Mouse (Mus musculus) kidney, postnatal 36 days (tissue): Measurements from ENCODE around the gene Tfip11.

ENCODE experiments used
- DNase-seq, 2 experiments: peaks; one replicate each; pipeline ENCODE4 v3.0.0; 2021 to 2022; ENCODE audit warnings: mixed read lengths in 2 of 2

The Tfip11 gene

DNA sequence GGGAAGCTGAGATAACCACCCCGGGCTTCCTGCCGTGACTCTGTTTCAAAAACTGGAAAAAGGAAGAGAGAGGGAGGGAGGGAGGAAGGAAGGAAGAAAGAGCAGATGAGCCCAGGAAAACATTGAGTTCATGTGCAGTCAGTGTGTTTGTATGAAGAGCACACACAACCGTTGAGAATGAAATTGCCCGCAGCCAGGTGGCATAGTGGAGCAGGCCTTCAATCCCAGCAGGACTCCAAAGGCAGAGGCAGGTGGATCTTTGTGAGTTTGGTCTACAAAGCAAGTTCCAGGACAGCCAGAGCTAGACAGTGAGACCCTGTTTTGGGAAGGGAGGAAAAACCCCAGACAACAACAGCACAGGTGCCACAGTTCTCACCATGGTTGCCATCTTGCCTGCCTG, 41.2 kb downstream of the Tfip11 start:
- no peak for DNase-seq

DNA sequence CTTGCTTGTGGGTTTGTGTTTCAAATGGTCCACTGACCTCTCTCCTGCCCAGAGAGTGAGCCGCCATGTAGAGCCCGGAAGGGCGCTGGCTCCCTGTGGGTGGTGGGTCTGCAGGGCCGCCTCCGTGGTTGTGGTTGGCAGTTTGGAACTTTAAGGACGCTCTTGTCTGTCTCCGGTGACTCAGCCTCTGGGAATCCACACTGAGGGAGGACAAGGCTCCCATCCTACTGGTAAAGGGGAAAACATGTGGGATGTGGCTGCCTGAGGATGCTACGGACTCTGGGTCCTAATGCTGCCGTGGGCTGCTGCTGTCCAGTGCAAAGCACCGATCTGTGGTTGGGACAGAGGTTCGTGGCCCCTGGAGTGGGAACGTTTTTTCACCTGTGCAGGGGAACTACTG, 41.8 kb downstream of the Tfip11 start:
- no peak for DNase-seq

DNA sequence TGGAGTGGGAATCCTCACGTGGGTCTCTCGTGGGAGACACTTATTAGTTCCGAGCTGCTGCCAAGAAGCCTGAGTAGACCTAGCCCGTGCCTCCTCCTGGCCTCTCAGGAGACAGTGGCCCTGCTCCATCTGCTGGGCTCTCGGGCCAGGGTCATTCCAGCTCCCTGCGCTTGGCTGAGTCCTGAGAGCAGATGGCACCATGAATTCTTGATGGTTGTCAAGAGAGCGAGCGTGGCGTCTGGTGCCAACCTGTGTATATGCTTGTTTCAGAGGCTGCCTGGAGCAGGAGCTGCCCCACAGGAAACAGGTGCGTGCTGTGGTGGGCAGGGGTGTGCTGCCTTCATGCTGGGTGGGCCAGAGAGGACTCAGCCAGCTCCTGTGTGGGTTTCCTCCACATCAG, 42.5 kb downstream of the Tfip11 start:
- DNase-seq, result no peak

DNA sequence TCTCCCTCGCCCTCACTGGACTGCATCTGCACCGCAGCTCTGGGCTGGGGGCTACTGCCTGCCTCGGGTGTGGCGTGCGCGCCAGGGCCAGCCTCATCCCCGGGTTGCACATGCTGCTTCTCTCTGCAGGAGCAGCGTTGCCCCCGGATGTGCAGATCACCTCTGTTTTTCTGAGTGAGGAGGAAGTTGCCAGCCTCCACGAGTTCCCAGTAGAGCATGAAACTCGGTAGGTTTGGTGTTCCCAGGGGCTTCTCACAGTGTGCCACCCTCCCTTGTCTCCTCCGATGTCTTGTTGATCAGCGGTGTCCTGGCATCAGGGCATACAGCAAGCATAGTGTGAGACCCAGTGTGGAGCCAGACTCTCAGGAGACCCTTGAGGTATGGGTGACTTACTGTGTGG, 43.2 kb downstream of the Tfip11 start:
- DNase-seq, result no peak

DNA sequence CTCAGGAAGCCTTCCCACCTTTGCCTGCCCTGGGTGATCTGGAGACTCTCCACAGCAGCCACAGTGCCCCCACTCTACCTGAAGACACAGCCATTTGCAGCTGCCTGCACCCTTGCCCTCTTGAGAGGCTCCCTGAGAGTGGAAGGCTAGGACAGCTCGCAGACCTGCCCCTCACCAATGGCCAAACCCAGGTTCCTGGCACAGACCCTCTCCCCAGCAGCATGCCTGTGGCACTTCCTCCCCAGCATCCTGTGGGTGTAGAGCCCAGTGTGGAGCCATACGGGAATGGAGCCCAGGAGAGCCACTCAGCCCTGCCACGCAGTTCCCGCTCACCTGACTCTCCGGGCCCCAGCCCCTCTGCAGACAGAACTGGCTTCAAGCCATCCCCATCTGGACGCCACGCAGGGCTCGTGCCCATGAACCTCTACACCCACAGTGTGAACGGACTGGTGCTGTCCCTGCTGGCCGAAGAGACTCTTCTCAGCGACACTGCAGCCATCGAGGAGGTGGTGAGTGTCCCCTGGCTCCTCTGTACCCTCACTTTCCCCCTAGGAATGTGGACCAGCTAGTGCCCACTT, 44.2 kb downstream of the Tfip11 start:
- no peak for DNase-seq

DNA sequence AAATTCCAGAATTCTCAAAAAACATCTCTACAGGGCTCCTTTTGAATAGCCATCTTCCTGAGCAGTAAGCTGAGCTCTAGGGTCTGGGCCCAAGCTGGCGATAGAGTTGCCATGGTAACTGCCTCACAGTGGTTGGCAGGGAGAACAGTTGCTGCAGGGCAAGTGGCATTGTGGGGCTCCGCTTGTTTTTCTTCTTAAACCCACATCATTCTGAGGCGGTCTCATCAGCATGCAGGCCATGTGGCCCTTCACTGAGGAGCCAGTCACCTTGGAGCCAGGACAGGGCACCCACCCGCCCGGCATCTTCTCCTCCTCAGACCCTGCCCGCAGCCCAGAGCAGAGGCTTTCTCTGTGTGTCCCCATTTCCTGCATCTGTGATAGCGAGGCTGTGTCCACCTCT, 45.8 kb downstream of the Tfip11 start:
- no peak for DNase-seq

DNA sequence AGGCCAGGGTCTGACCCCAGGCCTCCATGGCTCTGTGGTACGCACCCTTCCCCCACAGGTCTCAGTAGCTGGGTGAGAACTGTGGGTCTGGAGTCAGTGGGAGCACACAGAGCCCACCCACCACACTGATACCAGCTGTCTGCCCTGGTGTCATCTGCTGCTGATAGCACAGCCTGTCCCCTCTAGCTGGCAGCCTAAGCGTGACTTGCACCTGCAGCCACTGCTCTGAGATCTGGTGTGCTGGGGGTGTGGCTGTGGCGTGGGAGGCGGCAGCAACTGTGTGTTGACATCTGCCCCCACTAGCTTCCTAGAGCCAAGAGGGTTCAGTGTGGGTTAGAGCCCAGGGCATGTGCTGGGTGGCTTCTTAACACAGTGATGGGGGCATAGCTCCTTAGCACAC, 50.0 kb downstream of the Tfip11 start:
- no peak for DNase-seq

DNA sequence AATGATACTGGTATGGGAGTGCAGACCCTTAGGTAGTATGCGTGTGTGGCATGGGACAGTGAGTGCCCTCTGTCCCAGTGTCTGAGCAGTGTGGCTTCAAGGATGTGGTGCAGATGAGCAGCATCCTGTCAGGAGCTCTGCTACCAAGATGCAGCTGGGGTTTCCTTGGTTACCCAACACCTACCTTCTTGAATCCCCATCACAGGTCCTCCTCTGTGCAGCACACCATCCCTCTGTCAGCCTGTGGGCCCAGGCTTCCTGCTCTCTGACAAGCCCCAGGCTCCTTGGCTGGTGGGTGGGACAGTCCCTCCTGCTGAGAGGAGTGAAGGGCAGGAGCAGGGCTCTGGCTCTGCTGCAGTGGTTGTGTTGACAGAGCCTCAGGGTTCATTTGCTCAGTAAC, 51.2 kb downstream of the Tfip11 start:
- no peak for DNase-seq

DNA sequence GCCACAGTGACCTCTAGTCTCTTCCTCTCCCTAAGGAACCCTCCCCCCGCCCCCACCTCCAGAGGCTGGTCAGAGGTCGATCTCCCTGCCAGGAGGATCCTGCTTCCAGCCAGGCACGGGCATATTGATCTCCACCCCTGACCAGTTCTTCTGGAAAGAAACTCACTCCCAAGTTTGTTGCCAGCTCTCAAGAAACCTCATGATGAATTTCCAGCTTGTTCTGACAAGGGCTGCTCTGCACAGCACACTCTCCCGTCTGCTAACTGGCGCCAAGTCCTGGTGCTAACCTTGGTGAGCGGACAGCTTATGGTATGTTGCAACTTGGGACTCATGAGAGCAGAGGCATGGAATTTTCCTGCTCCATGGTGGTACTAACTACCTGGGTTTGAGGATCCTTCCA, 52.6 kb downstream of the Tfip11 start:
- DNase-seq, result peak in 1 of 2 experiments; percentile 15

DNA sequence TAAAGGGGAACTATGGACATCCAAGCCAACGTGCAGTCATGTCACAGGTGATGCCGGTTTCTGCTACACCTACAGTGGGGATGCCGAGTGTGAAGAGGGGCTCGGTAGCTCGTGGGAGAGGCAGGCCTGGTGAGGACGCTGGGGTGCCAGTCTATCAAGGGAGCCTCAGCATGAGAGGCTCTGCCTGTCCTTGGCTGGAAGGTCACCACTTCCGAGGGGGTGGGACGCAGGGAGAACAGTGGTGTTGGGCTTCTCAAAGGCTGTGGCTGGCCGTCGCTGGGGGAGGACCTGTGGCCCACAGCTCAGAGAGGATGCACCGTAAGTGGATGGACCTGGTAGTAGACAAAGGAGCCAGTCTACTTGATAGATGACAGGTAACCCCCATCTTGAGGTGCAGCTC, 55.0 kb downstream of the Tfip11 start:
- no peak for DNase-seq

DNA sequence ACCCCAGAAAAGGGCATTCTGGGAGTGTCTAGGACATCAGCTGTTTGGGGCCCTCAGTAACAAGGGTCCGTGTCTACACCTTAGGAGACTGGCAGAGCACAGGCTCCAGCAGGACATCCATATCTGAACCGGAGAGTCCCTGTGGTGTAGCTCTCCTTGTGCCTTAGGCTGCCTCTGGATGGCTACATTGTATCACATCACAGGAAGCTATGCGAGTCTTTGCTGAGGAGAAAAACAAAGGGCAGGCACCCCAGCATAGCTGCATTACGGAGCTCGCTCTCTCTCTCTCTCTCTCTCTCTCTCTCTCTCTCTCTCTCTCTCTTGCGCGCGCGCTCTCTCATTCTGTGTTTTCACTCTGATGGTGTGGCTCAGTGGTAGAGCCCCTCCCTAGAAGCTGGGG, 55.9 kb downstream of the Tfip11 start:
- no peak for DNase-seq

DNA sequence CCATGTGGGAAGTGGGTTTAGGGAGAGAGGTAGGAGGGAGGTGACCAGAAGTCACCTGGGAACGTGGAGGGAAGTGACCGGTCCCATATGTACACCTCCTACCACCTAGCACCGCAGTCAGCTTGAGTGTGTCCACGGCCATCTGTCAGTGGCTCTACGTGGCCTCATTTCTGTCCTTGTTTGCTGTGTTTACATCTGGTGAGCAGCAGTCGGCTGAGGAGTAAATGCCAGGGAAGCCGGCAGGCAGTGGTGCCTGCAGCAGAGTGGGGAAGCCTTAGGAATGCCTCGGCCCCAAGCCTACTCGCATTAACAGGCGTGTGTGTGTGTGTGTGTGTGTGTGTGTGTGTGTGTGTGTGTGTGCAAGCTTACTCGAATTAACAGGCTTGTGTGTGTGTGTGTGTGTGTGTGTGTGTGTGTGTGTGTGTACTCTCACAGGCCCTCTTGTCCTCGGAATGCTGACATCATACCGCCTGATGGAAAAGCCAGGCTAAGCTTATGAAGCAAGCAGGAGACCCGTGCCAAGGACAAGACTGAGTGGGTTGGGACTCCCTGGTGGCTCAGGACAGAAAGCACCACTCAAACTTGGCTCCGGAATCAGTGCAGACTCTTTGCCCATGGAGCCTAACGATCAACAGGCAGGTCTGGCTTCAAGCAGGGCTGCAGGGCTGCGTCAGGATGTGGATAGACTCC, 56.6 kb downstream of the Tfip11 start:
- DNase-seq, result no peak

DNA sequence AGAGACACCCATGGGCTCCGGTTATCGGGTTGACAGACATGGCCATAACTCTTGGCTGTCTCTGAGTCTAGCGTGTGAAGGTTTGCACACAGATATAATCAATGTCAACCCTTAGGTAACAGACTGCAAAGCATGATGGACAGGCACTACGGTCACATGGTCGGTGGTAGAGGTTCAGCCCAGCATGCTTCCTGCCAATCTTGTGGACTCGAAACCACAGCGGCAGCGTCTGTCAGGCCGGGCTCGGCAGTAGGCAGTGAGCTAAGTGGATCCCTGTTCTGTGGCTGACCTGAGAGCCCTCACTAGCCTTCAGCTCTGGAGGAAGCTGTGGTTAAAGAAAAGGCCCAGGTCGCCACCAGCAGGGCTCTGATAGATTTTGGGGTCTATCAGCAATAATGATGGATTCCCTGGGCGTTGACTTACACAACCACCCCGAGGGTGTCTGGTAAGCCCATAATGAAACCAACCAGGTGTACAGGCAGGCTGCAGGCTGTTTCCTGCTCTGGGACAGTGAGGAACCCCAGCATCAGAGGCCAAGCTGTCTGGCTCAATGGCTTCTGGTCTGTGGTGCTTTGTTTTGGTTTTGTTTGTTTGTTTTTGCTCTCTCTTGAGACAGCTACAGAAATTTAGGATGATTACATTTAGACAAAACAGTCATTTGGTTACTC, 58.8 kb downstream of the Tfip11 start:
- DNase-seq, result no peak

DNA sequence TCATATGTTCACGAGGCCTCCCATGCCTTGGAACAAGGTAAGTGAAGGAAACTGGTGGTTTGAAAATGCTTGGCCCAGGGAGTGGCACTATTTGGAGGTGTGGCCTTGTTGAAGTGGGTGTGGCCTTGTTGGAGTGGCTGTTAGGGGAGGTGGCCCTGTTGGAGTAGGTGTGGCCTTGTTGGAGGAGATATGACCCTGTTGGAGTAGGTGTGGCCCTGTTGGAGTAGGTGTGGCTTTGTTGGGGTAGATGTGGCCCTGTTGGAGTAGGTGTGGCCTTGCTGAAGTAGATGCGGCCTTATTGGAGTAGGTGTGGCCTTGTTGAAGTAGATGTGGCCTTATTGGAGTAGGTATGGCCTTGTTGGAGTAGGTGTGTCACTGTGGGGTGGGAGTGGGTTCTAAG, 59.8 kb downstream of the Tfip11 start:
- no peak for DNase-seq
